Mouse (Mus musculus) liver, postnatal 0 days (tissue): ENCODE measurements around the gene Arhgef3. TPM values are rescaled to one million over a fixed set of nuclear protein-coding genes. Genes with fewer than 3 reads are reported as not detected.

Experiments
- ATAC-seq: fragments of 200-750 bp; cut with Nextera tagmentation; 2 replicates; pipeline ENCODE4 v1.8.0; 2017; ENCODE audit warnings: mild to moderate bottlenecking, moderate library complexity
- DNase-seq: peaks from one replicate; pipeline ENCODE4 v3.0.0-alpha.2; 2016
- H3K27ac ChIP-seq: fragments of 300-500 bp; sonication (generic); 2 replicates; pipeline ENCODE4 v1.5.1; 2014; ENCODE audit warnings: antibody characterized with exemption, moderate library complexity, mild to moderate bottlenecking, low read depth
- H3K27me3 ChIP-seq: fragments of 300-500 bp; sonication (generic); 2 replicates; pipeline ENCODE4 v1.6.1; 2014; ENCODE audit warnings: low read length, control low read depth, mixed read lengths; ENCODE audit not compliant: insufficient read depth
- H3K36me3 ChIP-seq: fragments of 300-500 bp; sonication (generic); replicated peaks from 2 replicates; pipeline ENCODE4 v1.6.1; 2014; ENCODE audit warnings: mild to moderate bottlenecking, control low read depth, low read length, moderate library complexity, mixed read lengths; ENCODE audit not compliant: insufficient read depth
- H3K4me1 ChIP-seq: fragments of 300-500 bp; sonication (generic); 2 replicates; pipeline ENCODE4 v1.6.1; 2014; ENCODE audit warnings: antibody characterized with exemption, mild to moderate bottlenecking, control low read depth; ENCODE audit not compliant: insufficient read depth
- H3K4me2 ChIP-seq: fragments of 300-500 bp; sonication (generic); 2 replicates; pipeline ENCODE4 v1.6.1; 2014; ENCODE audit warnings: low read depth, mild to moderate bottlenecking, low read length, moderate library complexity, mixed read lengths
- H3K4me3 ChIP-seq: fragments of 300-500 bp; sonication (generic); 2 replicates; pipeline ENCODE4 v1.5.1; 2014; ENCODE audit warnings: low read depth, low read length
- H3K9ac ChIP-seq: fragments of 300-500 bp; sonication (generic); replicated peaks from 2 replicates; pipeline ENCODE4 v1.6.1; 2014; ENCODE audit warnings: mild to moderate bottlenecking, moderate library complexity
- H3K9me3 ChIP-seq: fragments of 300-500 bp; sonication (generic); 2 replicates; pipeline ENCODE4 v1.6.1; 2016; ENCODE audit warnings: mild to moderate bottlenecking, control low read depth, low read length, mixed read lengths
- CTCF ChIP-seq: sonication (generic); IDR thresholded peaks from 2 replicates; pipeline ENCODE4 v1.5.1; 2016; ENCODE audit warnings: antibody characterized with exemption, low read depth
- EP300 ChIP-seq: IDR thresholded peaks from 2 replicates; pipeline ENCODE4 v1.6.1; 2016; ENCODE audit warnings: antibody characterized with exemption, low read depth, mild to moderate bottlenecking
- WGBS: fragments of 180-500 bp; shearing (Covaris S2); extraction: QIAGEN DNeasy Blood & Tissue Kit; methylation state at CpG from one replicate; pipeline ENCODE4 v1.1.7; 2014; ENCODE audit not compliant: insufficient replicate concordance; 5-methylcytosine and 5-hydroxymethylcytosine counted together
- polyA plus RNA-seq: library from polyadenylated mRNA; unstranded; fragments of >200 nt; fragmentation: Nextera tagmentation; extraction: Ambion mirVana; gene quantifications from 2 replicates; pipeline ENCODE4 v1.2.1, GENCODE M21; 2015

The Arhgef3 gene
- polyA plus RNA-seq, 1 experiment from 2014 or later = 11.4 TPM

DNA sequence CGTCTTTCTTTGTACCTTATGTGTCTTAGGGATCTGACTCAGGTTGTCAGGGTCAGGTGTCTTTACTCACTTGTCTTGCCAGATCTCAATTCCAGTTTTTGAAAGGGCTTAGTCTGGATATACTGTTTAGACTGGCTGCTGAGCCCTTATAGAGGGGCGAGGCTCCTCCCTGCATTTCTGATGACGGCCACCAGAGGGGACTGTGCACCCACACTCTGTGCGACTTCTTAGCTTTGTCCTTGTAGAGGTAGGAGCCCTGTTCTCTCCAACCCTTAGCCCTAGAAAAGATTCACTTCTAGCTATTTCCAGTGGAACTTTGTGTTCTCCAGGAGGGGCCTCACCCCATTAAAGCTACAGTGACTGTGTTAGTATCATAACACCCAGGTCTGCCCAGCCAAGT lies 72.3 kb downstream of the Arhgef3 start:
- Histone ChIP-seq H3K4me2 (no peak overlapping the region), H3K9ac (no peak overlapping the region), H3K4me1 (peaks cover 5% of the 10 kb centered on the region; the same call in 1 of the 2 replicates), H3K36me3 (no peaks in the 10 kb centered on the region), H3K9me3 (no peaks in the 10 kb centered on the region), H3K4me3 (no peak overlapping the region), H3K27me3 (no peaks in the 10 kb centered on the region), H3K27ac (no peak overlapping the region)
- TF ChIP-seq EP300 = no peak
- peak; percentile 88 for TF ChIP-seq CTCF
- peak; percentile 71 for ATAC-seq
- WGBS = 10% methylated on average over 4 of the region's 4 CpGs
- peak; percentile 78 for DNase-seq

DNA sequence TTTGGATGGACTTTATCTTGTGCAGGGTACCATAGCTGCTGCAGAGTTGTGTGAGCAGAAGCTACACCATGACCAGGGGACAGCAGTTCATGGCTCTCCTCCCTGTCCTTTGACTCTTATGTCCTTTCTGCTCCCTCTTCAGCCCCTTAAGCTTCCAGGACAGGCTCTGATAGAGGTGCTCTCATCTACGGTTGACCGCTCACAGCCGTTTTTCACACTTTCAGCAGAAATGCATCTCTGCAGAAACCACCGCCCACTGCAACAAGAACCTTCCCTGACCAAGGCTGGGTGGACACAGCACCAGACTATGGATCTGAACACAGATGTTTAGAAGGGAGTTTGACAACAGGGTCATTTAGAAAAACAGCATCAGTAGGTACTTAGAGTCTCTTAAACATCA lies 73.2 kb downstream of the Arhgef3 start:
- TF ChIP-seq CTCF = no peak
- no peak for TF ChIP-seq EP300
- H3K4me3 ChIP-seq = no peak overlapping the region
- H3K9me3 ChIP-seq = no peaks in the 10 kb centered on the region
- WGBS = 86% methylated on average over 4 of the region's 4 CpGs
- H3K4me1 ChIP-seq = peaks cover 3% of the 10 kb centered on the region; the same call in 1 of the 2 replicates
- no peak overlapping the region for H3K9ac ChIP-seq
- ATAC-seq (no peak), DNase-seq (no peak)
- H3K27me3 ChIP-seq = no peaks in the 10 kb centered on the region
- H3K36me3 ChIP-seq = no peaks in the 10 kb centered on the region
- no peak overlapping the region for H3K27ac ChIP-seq
- no peak overlapping the region for H3K4me2 ChIP-seq

DNA sequence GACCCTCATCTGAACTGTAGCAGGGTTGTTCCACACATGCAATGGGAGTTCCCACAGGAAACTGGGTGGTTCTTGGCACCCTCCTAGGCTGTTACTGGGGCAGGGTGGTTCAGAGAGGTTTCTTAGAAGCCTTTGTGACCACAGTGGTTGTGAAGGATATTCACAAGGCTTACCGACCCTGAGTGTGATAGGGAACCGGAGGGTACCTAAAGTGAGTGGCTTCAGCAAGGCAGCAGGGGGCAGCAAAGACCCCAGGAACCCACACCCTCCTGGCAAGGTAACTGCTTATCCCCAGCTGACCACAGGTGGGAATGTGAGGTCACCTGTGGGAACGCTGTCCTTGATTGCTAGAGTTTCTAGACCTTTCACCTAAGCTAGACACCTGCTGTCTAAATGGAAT lies 77.8 kb downstream of the Arhgef3 start:
- Histone ChIP-seq H3K4me2 (no peak overlapping the region), H3K27ac (no peak overlapping the region), H3K9me3 (no peaks in the 10 kb centered on the region), H3K27me3 (no peaks in the 10 kb centered on the region), H3K36me3 (no peaks in the 10 kb centered on the region), H3K9ac (no peak overlapping the region), H3K4me1 (no peaks in the 10 kb centered on the region), H3K4me3 (no peak overlapping the region)
- DNase-seq = peak; percentile 65
- peak; percentile 75 for TF ChIP-seq CTCF
- TF ChIP-seq EP300 = no peak
- 31% methylated on average over 3 of the region's 3 CpGs for WGBS
- peak; percentile 55 for ATAC-seq

GRCm38 (mm10) chr14:27196980-27197379 lies 82.3 kb downstream of the Arhgef3 start:
- no peak overlapping the region for H3K27ac ChIP-seq
- H3K36me3 ChIP-seq = no peaks in the 10 kb centered on the region
- no peak overlapping the region for H3K4me2 ChIP-seq
- H3K9ac ChIP-seq = no peak overlapping the region
- ATAC-seq = 0 out of 2 replicates have a peak, but pooled peaks have one; percentile 25
- TF ChIP-seq EP300 (no peak), CTCF (peak; percentile 15; the same call in 1 of the 2 replicates)
- H3K4me3 ChIP-seq = no peak overlapping the region
- WGBS = 37% methylated on average over 8 of the region's 8 CpGs
- no peaks in the 10 kb centered on the region for H3K9me3 ChIP-seq
- no peak for DNase-seq
- H3K27me3 ChIP-seq = no peaks in the 10 kb centered on the region
- no peaks in the 10 kb centered on the region for H3K4me1 ChIP-seq

DNA sequence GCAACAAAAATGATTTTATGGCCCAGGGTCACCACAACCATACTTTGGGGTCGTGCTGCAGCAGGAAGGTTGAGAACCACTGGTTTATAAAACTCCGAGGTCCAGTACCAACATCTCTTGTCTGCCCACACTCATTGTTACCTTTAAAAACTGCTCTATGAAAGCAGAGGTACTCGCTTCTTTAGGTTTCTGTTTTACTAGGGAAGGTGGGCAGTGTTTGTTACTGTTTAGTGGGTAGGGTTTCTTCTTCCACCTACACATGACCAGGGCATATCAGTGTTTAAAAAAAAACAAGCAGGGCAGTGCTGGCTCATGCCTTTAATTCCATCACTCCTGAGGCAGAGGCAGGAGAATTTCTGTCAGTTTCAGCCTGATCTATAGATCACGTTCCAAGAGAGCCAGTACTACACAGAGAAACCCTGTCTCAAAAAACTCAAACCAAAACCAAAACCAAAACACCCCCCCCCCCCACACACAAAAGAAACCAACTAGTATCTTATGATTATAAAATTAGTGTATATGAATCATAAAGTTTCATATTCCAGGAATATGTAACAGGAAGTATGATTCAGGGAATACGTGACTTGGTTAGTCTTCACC lies 83.9 kb downstream of the Arhgef3 start:
- DNase-seq (no peak), ATAC-seq (no peak)
- H3K4me3 ChIP-seq = no peak overlapping the region
- no peak for TF ChIP-seq CTCF
- TF ChIP-seq EP300 = no peak
- H3K9ac ChIP-seq = no peak overlapping the region
- H3K4me2 ChIP-seq = no peak overlapping the region
- H3K36me3 ChIP-seq = no peaks in the 10 kb centered on the region
- WGBS = 81% methylated on average over 5 of the region's 5 CpGs
- no peaks in the 10 kb centered on the region for H3K4me1 ChIP-seq
- H3K27me3 ChIP-seq = no peaks in the 10 kb centered on the region
- no peak overlapping the region for H3K27ac ChIP-seq
- no peaks in the 10 kb centered on the region for H3K9me3 ChIP-seq

DNA sequence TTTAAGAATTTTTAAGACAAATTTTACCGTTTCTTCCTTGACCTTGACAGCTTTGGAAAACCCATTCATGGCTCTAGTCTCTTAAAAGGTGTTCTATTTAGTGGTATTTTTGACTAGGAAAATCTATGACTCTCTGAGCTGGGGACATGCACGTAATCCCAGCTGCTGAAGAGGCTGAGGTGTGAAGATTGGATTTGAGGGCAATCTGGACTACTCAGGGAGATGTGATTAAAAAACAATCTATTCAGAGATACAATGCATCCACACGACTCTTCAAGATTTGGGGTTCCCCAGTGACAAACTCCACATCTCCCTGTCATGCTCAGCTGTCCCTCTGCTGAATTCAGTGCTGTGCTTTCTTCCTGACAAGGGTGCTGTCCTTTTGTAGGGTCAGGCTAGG lies 84.4 kb downstream of the Arhgef3 start:
- Histone ChIP-seq H3K9me3 (no peaks in the 10 kb centered on the region), H3K27ac (no peak overlapping the region), H3K4me1 (no peaks in the 10 kb centered on the region), H3K36me3 (no peaks in the 10 kb centered on the region), H3K27me3 (no peaks in the 10 kb centered on the region), H3K9ac (no peak overlapping the region), H3K4me2 (no peak overlapping the region), H3K4me3 (no peak overlapping the region)
- TF ChIP-seq EP300 (no peak), CTCF (no peak)
- WGBS = 72% methylated on average over 3 of the region's 3 CpGs
- no peak for ATAC-seq
- DNase-seq = no peak

GRCm38 (mm10) chr14:27199870-27200269 lies 85.2 kb downstream of the Arhgef3 start:
- Histone ChIP-seq H3K9me3 (no peaks in the 10 kb centered on the region), H3K27ac (no peak overlapping the region), H3K4me3 (no peak overlapping the region), H3K4me1 (no peaks in the 10 kb centered on the region), H3K27me3 (no peaks in the 10 kb centered on the region), H3K4me2 (no peak overlapping the region), H3K36me3 (no peaks in the 10 kb centered on the region), H3K9ac (no peak overlapping the region)
- no peak for TF ChIP-seq EP300
- TF ChIP-seq CTCF = no peak
- DNase-seq = no peak
- ATAC-seq = no peak
- 80% methylated on average over 11 of the region's 11 CpGs for WGBS
